Mouse (Mus musculus) liver, postnatal 0 days (tissue): Measurements from ENCODE around the gene Slc38a10.

Source experiments
- CTCF ChIP-seq: sonication (generic); IDR thresholded peaks from 2 replicates; pipeline ENCODE4 v1.5.1; 2016; ENCODE audit warnings: antibody characterized with exemption, low read depth
- EP300 ChIP-seq: IDR thresholded peaks from 2 replicates; pipeline ENCODE4 v1.6.1; 2016; ENCODE audit warnings: antibody characterized with exemption, low read depth, mild to moderate bottlenecking

- TF ChIP-seq CTCF (no peak), EP300 (no peak)
Measured at GRCm38 (mm10) chr11:120149510-120150200, 1.5 kb downstream of the Slc38a10 start.
